Mouse (Mus musculus) mouse embryonic stem cell (cell line): ENCODE data around the gene Pcbp2.

Experiments used
- in situ Hi-C, 2 experiments: fragments of 300-500 bp; cut with MboI; formaldehyde crosslinking; loops; 1 replicate in 1 of 2; 3 replicates in 1 of 2; pipeline ENCODE4 v1.14.3; 2019 to 2020; ENCODE audit warnings: low sequenced_read_pairs in 2 of 2, low pct_unique_long_range_greater_than_20kb in 1 of 2, mixed read lengths in 1 of 2; ENCODE audit not compliant: unreplicated experiment in 1 of 2

Pcbp2 gene

GRCm38 (mm10) chr15:102502254-102502840 lies 32.0 kb downstream of the Pcbp2 start:
- in situ Hi-C loops, result loop anchor here in 1 of 2 experiments (10.0 kb wide), 1 partner anchor 418 kb away; no protein-coding TSS in a partner anchor

- in situ Hi-C loops, result loop anchor here in 1 of 2 experiments (10.0 kb wide), 1 partner anchor 419 kb away; no protein-coding TSS in a partner anchor
These were observed 33.1 kb downstream of the Pcbp2 start, which contains the start of gene Gm10337 for GRCm38 (mm10) chr15:102503447-102503846. Gm10337 (plus strand) TSS chr15:102503722.

DNA sequence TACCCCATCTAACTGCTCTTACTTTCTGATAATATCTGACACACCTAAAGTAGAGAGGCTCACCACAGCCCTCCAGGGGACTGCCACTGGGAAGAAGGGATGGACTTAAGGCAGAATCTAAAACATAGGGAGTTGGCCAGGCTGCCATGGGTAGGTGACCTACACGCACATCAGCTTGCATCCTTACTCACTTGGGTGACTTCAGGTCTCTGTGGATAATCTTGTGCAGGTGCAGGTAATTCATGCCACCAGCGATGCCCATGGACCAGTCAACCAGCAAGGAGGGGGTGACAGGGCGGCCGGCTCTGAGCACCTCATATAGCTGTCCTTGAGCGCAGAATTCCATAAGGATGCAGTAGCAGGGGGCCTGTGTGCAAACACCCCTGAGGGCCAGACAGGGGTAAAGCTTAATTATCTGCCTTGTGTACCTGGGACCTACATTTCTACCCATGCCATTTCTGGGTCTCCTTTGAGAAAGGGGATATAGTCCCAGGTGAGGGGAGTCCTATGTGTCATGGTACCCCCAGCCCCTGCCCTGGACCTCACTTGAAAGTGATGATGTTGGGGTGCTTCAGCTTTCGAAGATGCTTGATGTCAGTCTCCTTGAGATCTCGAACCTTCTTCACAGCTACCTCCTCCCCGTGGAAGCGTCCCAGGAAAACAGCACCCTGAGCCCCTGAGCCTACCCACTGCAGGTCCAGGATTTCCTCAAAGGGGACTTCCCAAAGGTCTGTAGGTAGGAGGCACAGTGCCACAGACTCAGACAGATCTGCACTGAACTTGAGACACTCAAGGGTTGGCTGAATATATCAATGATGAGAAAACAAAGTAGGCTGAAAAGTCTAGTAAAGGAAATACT lies 33.8 kb downstream of the Pcbp2 start:
- in situ Hi-C loops, result loop anchor here in 1 of 2 experiments (10.0 kb wide), 1 partner anchor 419 kb away; no protein-coding TSS in a partner anchor

DNA sequence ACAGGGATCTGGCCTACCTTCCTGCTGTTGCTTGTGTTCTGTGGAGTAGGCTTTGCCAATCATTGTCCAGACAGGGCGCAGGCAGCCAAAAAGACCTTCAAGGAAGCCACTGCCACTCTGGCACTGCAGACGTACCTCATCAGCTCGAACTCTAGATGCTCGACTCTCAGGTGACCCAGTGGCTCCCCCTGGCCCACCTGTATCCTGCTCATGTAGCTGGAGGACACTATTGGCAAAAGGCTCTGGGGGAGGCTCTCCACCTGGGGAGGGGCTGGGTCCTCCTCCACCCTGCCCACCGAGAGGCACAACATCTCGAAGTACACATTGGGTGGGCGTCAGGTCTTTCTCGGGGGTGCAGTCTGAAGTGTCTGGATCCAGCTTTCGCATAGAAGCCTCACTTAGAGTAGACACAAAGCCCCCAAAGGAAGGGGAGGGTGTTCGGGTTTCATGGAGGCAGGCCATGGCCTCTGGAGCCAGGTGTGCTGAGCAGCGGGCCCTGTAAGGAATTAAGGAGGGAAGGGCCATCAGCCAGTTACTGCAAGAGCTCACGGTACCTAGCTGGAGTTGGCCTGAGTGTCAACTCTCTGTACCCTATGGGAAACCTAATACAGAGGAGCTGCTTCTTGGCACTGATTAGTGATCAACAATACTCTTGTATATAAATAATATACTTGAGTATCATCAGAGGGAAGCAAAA lies 34.9 kb downstream of the Pcbp2 start:
- in situ Hi-C loops, result loop anchor here in 1 of 2 experiments (10.0 kb wide), 1 partner anchor 420 kb away; no protein-coding TSS in a partner anchor

DNA sequence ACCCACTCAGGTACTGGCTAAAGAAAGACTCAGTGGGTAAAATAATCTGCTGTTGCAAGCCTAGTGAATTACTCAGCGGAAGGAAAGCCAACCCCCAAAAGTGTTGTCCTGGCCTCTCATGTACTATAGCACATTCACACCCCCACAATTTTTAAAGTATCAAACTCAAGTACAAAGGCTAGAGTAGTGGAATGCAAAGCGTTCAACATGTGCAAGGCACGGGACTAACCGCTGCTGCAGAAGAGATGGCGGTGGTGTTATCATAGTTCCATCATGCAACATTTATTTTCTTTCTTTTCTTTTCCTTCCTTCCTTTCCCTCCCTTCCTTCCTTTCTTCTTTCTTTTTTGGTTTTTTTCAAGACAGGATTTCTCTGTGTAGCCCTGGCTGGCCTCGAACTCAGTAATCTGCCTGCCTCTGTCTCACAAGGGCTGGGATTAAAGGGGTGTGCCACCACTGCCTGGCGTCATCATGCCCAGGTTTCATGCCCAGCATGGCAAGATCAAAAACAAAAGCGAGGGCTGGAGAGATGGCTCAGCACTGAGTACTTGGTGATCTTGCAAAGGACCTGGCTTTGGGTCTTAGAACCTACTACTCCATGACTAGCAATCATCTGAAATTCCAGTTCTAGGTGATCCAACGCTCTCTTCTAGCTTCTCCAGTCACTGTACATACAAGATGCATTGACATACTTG lies 35.6 kb downstream of the Pcbp2 start:
- in situ Hi-C loops, result loop anchor here in 1 of 2 experiments (10.0 kb wide), 1 partner anchor 421 kb away; no protein-coding TSS in a partner anchor

GRCm38 (mm10) chr15:102506464-102506830 lies 36.1 kb downstream of the Pcbp2 start:
- in situ Hi-C loops, result loop anchor here in 1 of 2 experiments (10.0 kb wide), 1 partner anchor 422 kb away; no protein-coding TSS in a partner anchor

DNA sequence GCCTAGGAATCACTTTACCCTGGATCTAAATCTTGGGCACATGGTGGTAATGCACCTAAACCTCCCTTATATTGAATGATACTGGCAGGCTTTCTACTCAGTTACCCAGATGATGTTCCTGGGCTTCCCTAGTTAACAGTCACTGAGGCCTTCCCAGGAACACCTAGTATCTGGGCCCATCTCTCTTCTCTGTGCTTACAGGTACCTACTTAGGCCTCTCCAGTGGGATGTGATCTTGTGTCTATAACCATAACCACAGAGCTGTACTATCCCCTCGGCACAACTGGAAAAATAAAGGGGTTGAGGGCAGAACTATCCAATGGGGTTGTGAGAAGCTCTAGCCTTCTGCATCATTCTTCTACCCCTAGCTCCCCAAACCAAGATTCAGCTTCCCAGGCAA lies 36.5 kb downstream of the Pcbp2 start:
- in situ Hi-C loops, result loop anchor here in 1 of 2 experiments (10.0 kb wide), 1 partner anchor 422 kb away; no protein-coding TSS in a partner anchor

- in situ Hi-C loops, result loop anchor here in 1 of 2 experiments (10.0 kb wide), 1 partner anchor 423 kb away; no protein-coding TSS in a partner anchor
These were observed 37.2 kb downstream of the Pcbp2 start for GRCm38 (mm10) chr15:102507561-102507960.

GRCm38 (mm10) chr15:102508336-102508735 lies 38.0 kb downstream of the Pcbp2 start:
- in situ Hi-C loops, result loop anchor here in 1 of 2 experiments (10.0 kb wide), 1 partner anchor 424 kb away; no protein-coding TSS in a partner anchor

DNA sequence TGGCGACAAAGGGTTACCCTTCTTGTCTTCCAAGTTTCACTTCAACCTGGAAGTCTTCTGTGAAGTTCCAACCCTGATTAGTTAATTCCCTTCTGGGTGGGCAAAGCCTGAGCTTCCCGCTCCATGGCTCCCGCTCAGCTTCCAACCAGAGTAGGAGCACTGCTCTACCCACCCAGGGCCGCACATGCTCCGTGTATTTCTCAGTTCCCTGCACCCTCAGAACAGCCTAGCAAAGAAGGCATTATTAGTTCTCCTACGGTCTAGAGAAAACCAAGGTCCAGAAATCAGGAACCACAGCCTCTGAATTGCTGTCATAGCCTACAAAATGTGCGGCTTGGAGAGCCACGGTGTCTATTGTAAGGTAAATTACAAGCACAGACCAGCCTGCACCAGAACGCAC lies 39.8 kb downstream of the Pcbp2 start:
- in situ Hi-C loops, result no loop called here

DNA sequence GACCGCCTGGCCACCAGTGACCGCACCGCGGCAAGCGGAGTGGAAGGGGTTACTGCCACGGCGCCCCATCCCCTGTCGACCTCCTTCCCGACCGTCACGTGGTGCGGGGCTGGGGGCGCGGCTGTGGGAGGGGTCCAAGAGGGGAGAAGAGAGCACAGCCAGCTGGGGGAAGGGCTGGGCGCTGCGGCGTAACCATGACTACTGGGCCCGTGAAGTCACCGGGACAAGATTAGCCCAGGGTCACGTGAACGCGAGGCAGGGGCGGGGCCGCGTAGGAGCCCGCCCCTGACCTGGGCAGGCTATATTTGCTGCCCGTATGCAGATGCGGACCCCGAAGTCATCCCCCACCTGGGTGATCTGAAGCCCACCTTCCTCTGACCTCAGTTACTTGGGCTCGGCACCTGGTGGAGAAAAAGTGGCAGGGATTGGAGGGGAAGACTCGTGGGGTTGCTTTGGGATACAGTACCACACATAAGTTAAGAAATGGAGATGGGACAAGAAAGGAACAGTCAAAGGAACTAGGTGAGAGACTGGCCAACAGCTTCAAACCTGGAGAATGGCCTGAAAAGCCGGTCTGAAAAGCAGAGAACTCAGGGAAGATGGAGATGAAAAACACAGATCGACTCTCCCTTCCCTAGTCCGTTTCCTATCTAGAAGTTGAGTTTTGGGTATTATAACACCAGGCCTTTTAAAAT lies 40.4 kb downstream of the Pcbp2 start:
- in situ Hi-C loops, result no loop called here

DNA sequence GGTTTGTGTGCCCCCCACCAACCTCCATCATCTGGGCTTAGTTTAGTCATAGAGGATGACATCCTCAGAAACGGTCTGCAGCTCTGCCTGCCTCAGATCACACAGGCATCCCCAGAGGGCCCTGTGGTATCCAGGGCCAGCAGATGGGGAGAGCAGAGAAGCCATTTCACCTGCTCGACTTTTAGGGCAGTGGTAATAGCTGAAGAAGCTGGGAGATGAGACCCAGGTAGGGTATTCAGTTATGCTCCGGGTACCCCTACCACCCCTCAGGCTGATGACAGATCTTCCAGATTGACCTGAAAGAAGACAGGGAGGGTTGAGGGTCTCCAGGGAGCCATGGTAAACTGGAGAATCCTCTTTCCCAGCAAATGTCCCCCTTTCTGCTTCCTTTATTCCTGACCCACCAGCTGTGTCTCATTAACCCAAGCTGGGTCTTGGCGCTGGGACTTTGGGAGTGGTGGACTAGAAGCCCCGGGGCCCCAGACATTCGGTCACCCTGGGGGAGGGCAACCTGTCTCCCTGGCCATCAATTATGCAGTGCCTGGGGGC lies 41.0 kb downstream of the Pcbp2 start:
- in situ Hi-C loops, result no loop called here

- in situ Hi-C loops, result no loop called here
These were observed 41.7 kb downstream of the Pcbp2 start for GRCm38 (mm10) chr15:102512010-102512409.

DNA sequence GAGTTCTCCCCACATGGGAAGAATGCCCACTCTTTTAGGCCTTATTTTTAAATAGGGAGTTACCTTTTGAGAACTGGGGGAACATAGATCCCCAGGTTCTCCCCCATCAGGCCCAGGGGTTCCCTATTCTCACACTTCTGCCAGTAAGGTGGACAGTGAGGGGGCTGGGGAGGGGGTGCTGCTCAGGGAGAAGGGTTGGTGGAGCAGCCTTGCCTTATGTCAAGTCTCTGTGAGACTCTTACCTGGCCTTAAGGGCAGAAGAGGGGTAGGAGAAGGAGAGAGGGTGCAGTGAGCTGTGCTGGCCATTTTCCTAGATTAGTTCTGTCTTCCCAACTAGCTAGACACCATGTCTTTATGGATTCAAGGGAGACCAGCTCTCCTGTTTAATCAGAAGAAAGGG lies 42.1 kb downstream of the Pcbp2 start:
- in situ Hi-C loops, result no loop called here

GRCm38 (mm10) chr15:102513004-102513403 lies 42.7 kb downstream of the Pcbp2 start:
- in situ Hi-C loops, result no loop called here

GRCm38 (mm10) chr15:102515261-102515660 lies 44.9 kb downstream of the Pcbp2 start:
- in situ Hi-C loops, result no loop called here

DNA sequence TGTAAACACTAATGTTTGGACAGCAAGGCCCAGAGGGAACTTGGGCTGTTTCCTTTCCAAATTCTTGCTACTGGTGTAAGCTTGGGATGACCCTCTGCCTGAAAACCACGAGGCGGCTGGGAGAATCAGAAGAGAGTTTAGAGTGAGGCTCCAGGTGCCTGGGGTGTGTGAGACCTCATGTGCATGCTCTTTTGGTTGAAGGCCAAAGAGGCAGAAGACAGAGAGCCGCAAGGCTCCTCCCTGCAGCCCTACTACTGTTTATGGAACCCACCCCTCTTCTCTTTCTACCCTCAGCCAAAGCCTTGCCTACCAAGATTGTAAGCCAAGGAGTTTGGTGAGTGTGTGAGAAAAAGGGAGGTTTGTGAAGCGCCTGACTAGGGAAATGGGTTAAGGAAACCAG lies 45.5 kb downstream of the Pcbp2 start:
- in situ Hi-C loops, result no loop called here
